Mouse (Mus musculus) limb, embryonic 15.5 days (tissue): ENCODE data around the gene Nfasc. TPM values are rescaled to one million over a fixed set of nuclear protein-coding genes. Genes with fewer than 3 reads are reported as not detected.

Source experiments
- ATAC-seq: fragments of 200-750 bp; cut with Nextera tagmentation; 2 replicates; pipeline ENCODE4 v1.8.0; 2017; ENCODE audit warnings: low read depth, moderate TSS enrichment; ENCODE audit not compliant: insufficient number of reproducible peaks, low FRiP score, low TSS enrichment
- H3K27ac ChIP-seq: fragments of 300-500 bp; sonication (generic); 2 replicates; pipeline ENCODE4 v1.5.1; 2015; ENCODE audit warnings: moderate library complexity, mild to moderate bottlenecking, inconsistent platforms
- H3K27me3 ChIP-seq: fragments of 300-500 bp; sonication (generic); 2 replicates; pipeline ENCODE4 v1.6.1; 2015; ENCODE audit warnings: inconsistent platforms
- H3K36me3 ChIP-seq: fragments of 300-500 bp; sonication (generic); 2 replicates; pipeline ENCODE4 v1.6.1; 2015; ENCODE audit warnings: inconsistent platforms
- H3K4me1 ChIP-seq: fragments of 300-500 bp; sonication (generic); 2 replicates; pipeline ENCODE4 v1.6.1; 2015; ENCODE audit warnings: inconsistent platforms
- H3K4me2 ChIP-seq: fragments of 300-500 bp; sonication (generic); 2 replicates; pipeline ENCODE4 v1.6.1; 2015; ENCODE audit warnings: mild to moderate bottlenecking, inconsistent platforms
- H3K4me3 ChIP-seq: fragments of 300-500 bp; sonication (generic); 2 replicates; pipeline ENCODE4 v1.5.1; 2015; ENCODE audit warnings: mild to moderate bottlenecking, inconsistent platforms
- H3K9ac ChIP-seq: fragments of 300-500 bp; sonication (generic); 2 replicates; pipeline ENCODE4 v1.6.1; 2015; ENCODE audit warnings: inconsistent platforms
- H3K9me3 ChIP-seq: fragments of 300-500 bp; sonication (generic); 2 replicates; pipeline ENCODE4 v1.6.1; 2016; ENCODE audit warnings: inconsistent platforms
- WGBS: fragments of 180-500 bp; shearing (Covaris S2); methylation state at CpG from one replicate; pipeline ENCODE4 v1.1.7; 2015; 5-methylcytosine and 5-hydroxymethylcytosine counted together
- polyA plus RNA-seq: library from polyadenylated mRNA; unstranded; fragments of >200 nt; fragmentation: Nextera tagmentation; extraction: Ambion mirVana; gene quantifications from 2 replicates; pipeline ENCODE4 v1.2.1, GENCODE M21; 2015

Gene Nfasc
- polyA plus RNA-seq, 1 experiment from 2014 or later: 0.68 TPM

- no peaks in the 10 kb centered on the region for H3K36me3 ChIP-seq
- H3K9ac ChIP-seq: no peak overlapping the region
- 92% methylated on average over 13 of the region's 13 CpGs for WGBS
- H3K4me1 ChIP-seq: peaks cover 17% of the 10 kb centered on the region
- H3K27me3 ChIP-seq: no peaks in the 10 kb centered on the region
- H3K9me3 ChIP-seq: no peaks in the 10 kb centered on the region
- H3K4me2 ChIP-seq: no peak overlapping the region
- H3K27ac ChIP-seq: no peak overlapping the region
- H3K4me3 ChIP-seq: no peak overlapping the region
- ATAC-seq: no peak
These were observed 213.5 kb downstream of the Nfasc start for GRCm38 (mm10) chr1:132528071-132528470.

- Histone ChIP-seq H3K27me3 (no peaks in the 10 kb centered on the region), H3K9ac (no peak overlapping the region), H3K4me2 (no peak overlapping the region), H3K27ac (no peak overlapping the region), H3K9me3 (no peaks in the 10 kb centered on the region), H3K4me1 (peaks cover 10% of the 10 kb centered on the region), H3K36me3 (no peaks in the 10 kb centered on the region), H3K4me3 (no peak overlapping the region)
- no peak for ATAC-seq
- WGBS: 4% methylated on average over 10 of the region's 10 CpGs
These were observed 215.8 kb downstream of the Nfasc start for GRCm38 (mm10) chr1:132525832-132526231.

GRCm38 (mm10) chr1:132523920-132524319 is 217.7 kb downstream of the Nfasc start:
- 35% methylated on average over 4 of the region's 4 CpGs for WGBS
- Histone ChIP-seq H3K27me3 (no peaks in the 10 kb centered on the region), H3K9ac (no peak overlapping the region), H3K4me3 (no peak overlapping the region), H3K36me3 (no peaks in the 10 kb centered on the region), H3K9me3 (no peaks in the 10 kb centered on the region), H3K27ac (no peak overlapping the region), H3K4me1 (peaks cover 5% of the 10 kb centered on the region; the same call in 1 of the 2 replicates), H3K4me2 (no peak overlapping the region)
- no peak for ATAC-seq

- Histone ChIP-seq H3K27ac (no peak overlapping the region), H3K9ac (no peak overlapping the region), H3K27me3 (no peaks in the 10 kb centered on the region), H3K9me3 (no peaks in the 10 kb centered on the region), H3K36me3 (no peaks in the 10 kb centered on the region), H3K4me2 (no peak overlapping the region), H3K4me3 (no peak overlapping the region), H3K4me1 (peaks cover 5% of the 10 kb centered on the region; the same call in 1 of the 2 replicates)
- 82% methylated on average over 8 of the region's 8 CpGs for WGBS
- no peak for ATAC-seq
These were observed 218.5 kb downstream of the Nfasc start for GRCm38 (mm10) chr1:132523048-132523447.

GRCm38 (mm10) chr1:132520764-132521163 is 220.8 kb downstream of the Nfasc start:
- WGBS: 19% methylated on average over 3 of the region's 6 CpGs
- no peak overlapping the region for H3K9ac ChIP-seq
- no peak overlapping the region for H3K27ac ChIP-seq
- no peak overlapping the region for H3K4me2 ChIP-seq
- H3K9me3 ChIP-seq: no peaks in the 10 kb centered on the region
- no peaks in the 10 kb centered on the region for H3K36me3 ChIP-seq
- no peak overlapping the region for H3K4me3 ChIP-seq
- ATAC-seq: no peak
- no peaks in the 10 kb centered on the region for H3K27me3 ChIP-seq
- no peaks in the 10 kb centered on the region for H3K4me1 ChIP-seq

- no peaks in the 10 kb centered on the region for H3K36me3 ChIP-seq
- H3K27me3 ChIP-seq: no peaks in the 10 kb centered on the region
- 85% methylated on average over 11 of the region's 11 CpGs for WGBS
- ATAC-seq: no peak
- no peak overlapping the region for H3K9ac ChIP-seq
- no peak overlapping the region for H3K4me3 ChIP-seq
- no peaks in the 10 kb centered on the region for H3K4me1 ChIP-seq
- H3K9me3 ChIP-seq: no peaks in the 10 kb centered on the region
- H3K27ac ChIP-seq: no peak overlapping the region
- no peak overlapping the region for H3K4me2 ChIP-seq
These were observed 221.9 kb downstream of the Nfasc start for GRCm38 (mm10) chr1:132519734-132520133.

- Histone ChIP-seq H3K27ac (no peak overlapping the region), H3K9ac (no peak overlapping the region), H3K4me1 (no peaks in the 10 kb centered on the region), H3K4me3 (no peak overlapping the region), H3K27me3 (no peaks in the 10 kb centered on the region), H3K36me3 (no peaks in the 10 kb centered on the region), H3K4me2 (no peak overlapping the region), H3K9me3 (no peaks in the 10 kb centered on the region)
- no peak for ATAC-seq
- WGBS: 84% methylated on average over 18 of the region's 18 CpGs
These were observed 223.0 kb downstream of the Nfasc start for GRCm38 (mm10) chr1:132518621-132519020.

GRCm38 (mm10) chr1:132516776-132517175 is 224.8 kb downstream of the Nfasc start:
- no peaks in the 10 kb centered on the region for H3K9me3 ChIP-seq
- no peak overlapping the region for H3K27ac ChIP-seq
- no peak overlapping the region for H3K4me3 ChIP-seq
- no peak overlapping the region for H3K9ac ChIP-seq
- H3K4me2 ChIP-seq: no peak overlapping the region
- ATAC-seq: no peak
- H3K4me1 ChIP-seq: no peaks in the 10 kb centered on the region
- WGBS: 90% methylated on average over 11 of the region's 11 CpGs
- H3K36me3 ChIP-seq: no peaks in the 10 kb centered on the region
- no peaks in the 10 kb centered on the region for H3K27me3 ChIP-seq

GRCm38 (mm10) chr1:132515339-132515738 is 226.3 kb downstream of the Nfasc start:
- H3K9ac ChIP-seq: no peak overlapping the region
- no peak overlapping the region for H3K4me3 ChIP-seq
- no peak for ATAC-seq
- H3K4me2 ChIP-seq: no peak overlapping the region
- H3K27me3 ChIP-seq: no peaks in the 10 kb centered on the region
- no peak overlapping the region for H3K27ac ChIP-seq
- 88% methylated on average over 12 of the region's 12 CpGs for WGBS
- no peaks in the 10 kb centered on the region for H3K4me1 ChIP-seq
- H3K9me3 ChIP-seq: no peaks in the 10 kb centered on the region
- no peaks in the 10 kb centered on the region for H3K36me3 ChIP-seq

Other genes starting within 250 kb of the Nfasc start
- gene Tmem81, start 235.6 kb downstream of the Nfasc start, polyA plus RNA-seq: 1.3 TPM in 2 replicates
- gene Cntn2, start 198.5 kb downstream of the Nfasc start, polyA plus RNA-seq: 0.20 and 0.35 TPM in 2 replicates
- gene Lrrn2, start 138.5 kb upstream of the Nfasc start, polyA plus RNA-seq: 6.1 and 6.3 TPM in 2 replicates